Mouse (Mus musculus) megakaryocyte, embryonic 14.5 days (primary cell): ENCODE data around the gene Map2k3. TPM values are rescaled to one million over a fixed set of nuclear protein-coding genes. Genes with fewer than 3 reads are reported as not detected.

Source experiments
- H3K27me3 ChIP-seq: replicated peaks from 2 replicates; pipeline ENCODE3; 2012; ENCODE audit warnings: inconsistent platforms
- H3K36me3 ChIP-seq: replicated peaks from 2 replicates; pipeline ENCODE3; 2012; ENCODE audit warnings: low read length, inconsistent platforms, mixed read lengths
- H3K4me1 ChIP-seq: 2 replicates; pipeline ENCODE4 v1.6.1; 2012; ENCODE audit warnings: inconsistent platforms
- H3K4me3 ChIP-seq: replicated peaks from 2 replicates; pipeline ENCODE3; 2012; ENCODE audit warnings: moderate library complexity, mild to moderate bottlenecking, inconsistent platforms
- H3K9me3 ChIP-seq: 2 replicates; pipeline ENCODE4 v1.6.1; 2012; ENCODE audit warnings: inconsistent platforms
- FLI1 ChIP-seq: IDR thresholded peaks from 2 replicates; pipeline ENCODE4 v1.6.1; 2012; ENCODE audit warnings: low read length, inconsistent platforms, mixed read lengths
- GATA1 ChIP-seq: IDR thresholded peaks from 3 replicates; pipeline ENCODE4 v1.6.1; 2012; ENCODE audit warnings: mixed read lengths, low read length, inconsistent platforms, borderline replicate concordance
- polyA plus RNA-seq: library from polyadenylated mRNA; stranded (reverse); fragments of >175 nt; gene quantifications from 2 replicates; pipeline ENCODE4 v1.2.3, GENCODE M21; 2012; ENCODE audit warnings: low replicate concordance; ENCODE audit not compliant: insufficient read depth

The Map2k3 gene
- polyA plus RNA-seq, 1 experiment: 191 TPM

- Histone ChIP-seq H3K36me3 (no peaks in the 10 kb centered on the region), H3K9me3 (no peaks in the 10 kb centered on the region), H3K4me3 (no peak overlapping the region), H3K27me3 (peaks cover 54% of the 10 kb centered on the region), H3K4me1 (peaks cover 13% of the 10 kb centered on the region; the same call in 1 of the 2 replicates)
- TF ChIP-seq FLI1 (no peak), GATA1 (no peak)
These were observed 44.9 kb downstream of the Map2k3 start for GRCm38 (mm10) chr11:60976742-60977141.

- TF ChIP-seq GATA1 (no peak), FLI1 (no peak)
- Histone ChIP-seq H3K4me3 (no peak overlapping the region), H3K4me1 (peaks cover 13% of the 10 kb centered on the region; the same call in 1 of the 2 replicates), H3K27me3 (peaks cover 56% of the 10 kb centered on the region), H3K36me3 (no peaks in the 10 kb centered on the region), H3K9me3 (no peaks in the 10 kb centered on the region)
These were observed 45.3 kb downstream of the Map2k3 start for GRCm38 (mm10) chr11:60977153-60977552.

GRCm38 (mm10) chr11:60978658-60979057 is 46.8 kb downstream of the Map2k3 start:
- H3K27me3 ChIP-seq: peaks cover 61% of the 10 kb centered on the region
- no peak overlapping the region for H3K4me3 ChIP-seq
- TF ChIP-seq FLI1 (no peak), GATA1 (no peak)
- H3K9me3 ChIP-seq: no peaks in the 10 kb centered on the region
- H3K36me3 ChIP-seq: no peaks in the 10 kb centered on the region
- H3K4me1 ChIP-seq: peaks cover 13% of the 10 kb centered on the region; the same call in 1 of the 2 replicates

- Histone ChIP-seq H3K4me3 (no peak overlapping the region), H3K4me1 (peaks cover 13% of the 10 kb centered on the region; the same call in 1 of the 2 replicates), H3K9me3 (peaks cover under 1% of the 10 kb centered on the region), H3K27me3 (peaks cover 60% of the 10 kb centered on the region), H3K36me3 (no peaks in the 10 kb centered on the region)
- TF ChIP-seq FLI1 (no peak), GATA1 (no peak)
These were observed 48.0 kb downstream of the Map2k3 start for GRCm38 (mm10) chr11:60979788-60980187.

GRCm38 (mm10) chr11:60981693-60982486 is 50.1 kb downstream of the Map2k3 start:
- Histone ChIP-seq H3K4me3 (no peak overlapping the region), H3K36me3 (no peaks in the 10 kb centered on the region), H3K9me3 (peaks cover 10% of the 10 kb centered on the region), H3K27me3 (peaks cover 53% of the 10 kb centered on the region), H3K4me1 (peaks cover 6% of the 10 kb centered on the region; the same call in 1 of the 2 replicates)
- no peak for TF ChIP-seq FLI1
- no peak for TF ChIP-seq GATA1

GRCm38 (mm10) chr11:60984912-60985558 is 53.2 kb downstream of the Map2k3 start:
- H3K36me3 ChIP-seq: no peaks in the 10 kb centered on the region
- H3K27me3 ChIP-seq: peaks cover 32% of the 10 kb centered on the region
- no peaks in the 10 kb centered on the region for H3K4me1 ChIP-seq
- TF ChIP-seq FLI1 (no peak), GATA1 (no peak)
- H3K9me3 ChIP-seq: peaks cover 29% of the 10 kb centered on the region
- H3K4me3 ChIP-seq: no peak overlapping the region

- H3K27me3 ChIP-seq: peaks cover 31% of the 10 kb centered on the region
- no peaks in the 10 kb centered on the region for H3K36me3 ChIP-seq
- H3K4me3 ChIP-seq: no peak overlapping the region
- peaks cover 38% of the 10 kb centered on the region for H3K9me3 ChIP-seq
- H3K4me1 ChIP-seq: no peaks in the 10 kb centered on the region
- no peak for TF ChIP-seq GATA1
- no peak for TF ChIP-seq FLI1
These were observed 58.6 kb downstream of the Map2k3 start for GRCm38 (mm10) chr11:60990428-60990827.

Other genes starting within 250 kb of the Map2k3 start
- gene Llgl1, start 232.3 kb upstream of the Map2k3 start, polyA plus RNA-seq: 5.0 and 7.6 TPM in 2 replicates
- gene Flii, start 204.8 kb upstream of the Map2k3 start, polyA plus RNA-seq: 195 and 218 TPM in 2 replicates
- gene Mief2, start 203.6 kb upstream of the Map2k3 start, polyA plus RNA-seq: 10.2 and 20.6 TPM in 2 replicates
- gene Top3a, start 154.7 kb upstream of the Map2k3 start, polyA plus RNA-seq: 1.9 and 4.7 TPM in 2 replicates
- 0.50 TPM in 1 of 2 replicates, not detected in the other for gene Smcr8, start 154.5 kb upstream of the Map2k3 start, polyA plus RNA-seq
- gene Shmt1, start 120.3 kb upstream of the Map2k3 start, polyA plus RNA-seq: 0.75 and 7.4 TPM in 2 replicates
- 3.3 TPM in 1 of 2 replicates, not detected in the other for gene Dhrs7b, start 101.4 kb upstream of the Map2k3 start, polyA plus RNA-seq
- gene Tmem11, start 52.8 kb upstream of the Map2k3 start, polyA plus RNA-seq: 9.2 and 13.5 TPM in 2 replicates
- gene Natd1, start 17.3 kb upstream of the Map2k3 start, polyA plus RNA-seq: 2.5 and 7.8 TPM in 2 replicates
- not detected in 2 replicates for gene Kcnj12, start 90.5 kb downstream of the Map2k3 start, polyA plus RNA-seq
- gene Tnfrsf13b, start 194.7 kb downstream of the Map2k3 start, polyA plus RNA-seq: 28.3 and 47.0 TPM in 2 replicates
- gene Usp22, start 243.0 kb downstream of the Map2k3 start, polyA plus RNA-seq: 6.4 and 11.4 TPM in 2 replicates